Mouse (Mus musculus) natural killer cell, adult 2 months (primary cell): Measurements from ENCODE around the gene Prkca.
A peak's percentile ranks its signal among the peaks of the same experiment; 100 is the strongest.

Experiments used
- DNase-seq, 2 experiments: peaks; one replicate each; pipeline ENCODE4 v3.0.0; 2022; ENCODE audit warnings: low spot score in 2 of 2

The Prkca gene

DNA sequence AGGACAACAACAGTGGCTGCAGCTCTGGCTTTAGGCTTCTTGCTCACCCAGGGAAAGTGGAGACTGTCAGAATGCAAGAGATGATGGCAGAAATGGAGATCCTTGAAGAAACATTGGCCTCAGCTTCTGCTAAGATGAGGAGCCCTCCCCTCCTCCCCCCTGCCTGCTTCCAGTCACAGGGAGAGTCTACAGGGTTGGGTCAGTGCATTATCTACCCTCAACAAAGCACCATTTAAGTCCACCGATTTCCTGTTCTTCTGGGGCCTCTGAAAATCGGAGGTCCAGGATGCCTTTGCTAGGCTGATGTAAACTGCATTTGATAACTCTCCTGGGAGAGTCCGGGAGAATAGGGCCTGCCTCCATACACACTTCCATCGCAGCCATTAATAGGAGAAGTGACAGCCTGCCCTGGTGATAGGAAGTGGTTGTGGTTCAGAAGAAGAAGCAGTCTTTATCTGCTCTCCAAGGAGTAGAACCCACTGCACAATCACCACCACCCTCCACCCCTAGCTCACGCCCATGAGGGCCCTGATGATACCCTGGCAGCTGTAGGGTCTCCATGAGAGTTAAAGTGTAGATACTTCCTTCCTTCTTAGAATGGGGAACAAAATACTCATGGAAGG, 108.5 kb downstream of the Prkca start:
- peak in 1 of 2 experiments; percentile 19 for DNase-seq

DNA sequence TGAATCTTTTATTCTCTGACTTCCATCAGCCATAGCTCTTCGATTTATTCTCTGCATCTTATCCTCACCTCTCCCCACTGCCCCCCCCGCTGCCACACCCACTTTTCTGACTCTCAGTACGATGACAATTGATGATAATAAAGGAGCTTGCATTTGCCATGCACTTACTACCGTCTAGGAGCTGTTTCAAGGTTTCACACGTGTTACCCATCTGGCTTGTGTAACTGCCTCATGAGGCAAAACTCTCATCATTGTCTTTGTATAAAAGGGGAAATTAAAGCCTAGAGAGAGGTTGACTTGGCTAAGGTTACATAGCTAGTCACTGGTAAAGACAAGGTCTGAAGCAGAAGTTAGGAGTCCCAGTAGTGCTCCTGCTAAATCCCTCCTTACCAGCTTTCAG, 110.7 kb downstream of the Prkca start:
- DNase-seq = no peak

DNA sequence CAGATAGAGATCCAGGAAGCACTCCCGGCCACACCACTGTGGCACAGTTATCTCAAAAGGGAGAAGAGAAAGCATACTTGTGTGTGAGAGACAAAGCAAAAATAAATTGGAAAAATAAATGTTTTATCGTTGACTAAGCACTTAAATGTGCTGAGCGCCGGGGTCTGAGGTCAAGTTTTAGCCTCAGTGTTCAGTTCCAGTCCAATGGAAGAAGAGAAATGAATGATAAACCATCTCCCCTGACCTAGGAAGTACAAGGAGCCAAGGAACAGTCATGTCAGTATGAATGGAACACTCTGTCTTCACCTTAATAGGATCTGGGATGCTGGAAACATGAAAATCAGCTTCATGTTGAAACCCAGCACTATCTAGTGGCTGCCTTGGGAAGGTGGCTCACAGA, 113.6 kb downstream of the Prkca start:
- DNase-seq = no peak

DNA sequence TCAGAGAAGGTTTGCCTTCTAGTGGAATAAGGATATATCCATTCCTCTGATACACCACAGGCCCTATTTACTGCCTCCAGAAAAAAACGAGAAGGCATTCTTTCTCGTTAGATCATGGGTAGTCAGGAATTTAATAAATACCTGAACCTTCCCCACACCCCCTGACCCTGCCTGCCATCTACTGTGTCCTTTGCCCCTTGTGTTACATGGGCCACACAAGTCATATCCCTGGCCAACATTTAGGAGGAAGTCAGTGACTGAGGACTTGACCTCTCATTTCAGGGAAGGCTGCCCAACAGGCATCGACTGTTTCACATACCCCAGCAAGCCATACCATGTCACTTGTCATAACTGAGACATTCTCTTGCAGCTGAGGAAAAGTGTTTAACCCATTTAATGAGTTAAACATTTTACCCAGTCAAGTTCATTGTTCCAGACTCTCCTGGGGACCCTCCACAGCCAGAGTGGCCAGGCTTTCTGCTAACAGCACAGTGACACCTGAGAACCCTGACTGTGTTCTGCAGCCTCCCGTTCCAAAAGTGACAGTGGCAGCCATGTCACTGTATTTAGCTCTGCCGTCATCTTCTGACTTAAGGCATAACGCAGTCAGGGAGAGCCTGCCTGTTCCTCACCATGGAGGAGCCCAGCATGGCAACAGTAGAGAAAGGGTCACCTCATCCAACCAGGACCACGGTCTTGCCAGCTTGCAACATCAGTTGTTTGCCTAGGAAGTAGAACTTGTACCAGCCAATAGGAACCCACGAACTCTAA, 114.4 kb downstream of the Prkca start:
- no peak for DNase-seq

DNA sequence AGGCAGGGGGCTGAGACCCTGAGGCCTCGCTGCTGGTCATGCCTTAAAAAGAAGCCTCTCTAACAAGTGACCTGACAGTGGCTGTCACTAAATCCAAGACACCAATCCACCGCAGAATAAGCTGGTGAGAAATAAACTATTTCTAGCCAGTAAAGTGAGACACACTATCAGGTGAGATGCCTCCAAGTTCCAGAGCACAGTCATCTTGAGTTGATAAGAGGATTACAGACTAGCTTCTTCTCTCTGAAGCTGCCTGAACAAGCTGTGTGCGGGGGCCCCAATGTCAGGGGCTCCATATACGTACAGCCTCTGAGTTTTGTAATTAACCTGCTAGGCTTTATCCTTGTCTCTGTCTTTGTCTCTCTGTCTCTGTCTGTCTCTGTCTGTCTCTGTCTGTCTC, 115.2 kb downstream of the Prkca start:
- DNase-seq = no peak

DNA sequence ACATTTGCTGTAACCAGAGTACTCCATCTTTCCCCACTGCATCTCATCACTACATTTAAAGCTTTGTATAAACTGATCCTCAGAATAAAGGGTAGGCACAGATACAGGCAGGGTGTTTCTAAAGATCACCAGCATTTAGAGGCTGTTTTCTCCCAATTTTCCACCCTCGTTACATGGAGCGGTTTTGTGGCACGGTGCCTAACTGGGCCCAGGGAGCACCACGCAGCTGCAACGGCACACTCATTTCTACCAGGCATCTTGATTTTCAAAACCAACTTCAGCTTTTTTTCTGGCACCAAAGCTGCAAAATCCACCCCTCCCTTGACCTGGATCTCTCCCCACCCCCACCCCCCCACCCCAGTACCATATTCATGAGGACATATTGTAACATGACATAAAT, 117.5 kb downstream of the Prkca start:
- DNase-seq = no peak

DNA sequence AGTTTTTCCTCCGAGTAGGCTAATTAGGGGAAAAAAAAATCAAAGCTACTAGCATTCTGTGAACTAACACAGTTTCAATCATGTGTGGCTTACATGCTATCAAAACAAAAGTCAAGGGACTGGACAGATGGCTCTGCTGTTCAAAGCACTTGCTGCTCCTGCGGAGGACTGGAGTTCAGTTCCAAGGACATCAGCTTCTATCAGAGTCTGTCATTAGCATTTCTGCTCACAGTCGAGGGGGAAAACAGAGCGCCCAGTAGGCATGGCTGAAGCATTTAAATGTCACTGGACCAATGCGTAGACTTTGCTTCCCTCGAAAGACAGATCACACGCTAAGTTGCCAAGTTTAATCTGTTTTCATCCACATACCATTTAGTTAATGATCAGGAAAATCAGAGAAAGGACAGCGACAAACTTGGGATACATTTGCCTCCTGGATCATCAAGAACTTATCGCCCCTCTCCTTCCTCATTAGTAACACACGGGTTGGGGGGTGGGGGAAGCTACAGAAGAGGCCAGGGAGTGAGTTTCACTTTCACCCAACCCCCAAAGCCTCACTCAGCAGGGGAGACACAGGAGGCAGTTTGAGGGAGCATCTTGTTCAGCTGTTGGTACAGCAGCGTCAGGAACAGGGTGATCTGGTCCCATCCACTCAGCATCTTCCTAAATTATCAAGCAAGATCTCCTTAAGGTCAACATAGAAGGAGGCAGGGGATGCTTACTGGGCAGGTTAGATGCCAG, 119.3 kb downstream of the Prkca start:
- peak in 1 of 2 experiments; percentile 25 for DNase-seq

DNA sequence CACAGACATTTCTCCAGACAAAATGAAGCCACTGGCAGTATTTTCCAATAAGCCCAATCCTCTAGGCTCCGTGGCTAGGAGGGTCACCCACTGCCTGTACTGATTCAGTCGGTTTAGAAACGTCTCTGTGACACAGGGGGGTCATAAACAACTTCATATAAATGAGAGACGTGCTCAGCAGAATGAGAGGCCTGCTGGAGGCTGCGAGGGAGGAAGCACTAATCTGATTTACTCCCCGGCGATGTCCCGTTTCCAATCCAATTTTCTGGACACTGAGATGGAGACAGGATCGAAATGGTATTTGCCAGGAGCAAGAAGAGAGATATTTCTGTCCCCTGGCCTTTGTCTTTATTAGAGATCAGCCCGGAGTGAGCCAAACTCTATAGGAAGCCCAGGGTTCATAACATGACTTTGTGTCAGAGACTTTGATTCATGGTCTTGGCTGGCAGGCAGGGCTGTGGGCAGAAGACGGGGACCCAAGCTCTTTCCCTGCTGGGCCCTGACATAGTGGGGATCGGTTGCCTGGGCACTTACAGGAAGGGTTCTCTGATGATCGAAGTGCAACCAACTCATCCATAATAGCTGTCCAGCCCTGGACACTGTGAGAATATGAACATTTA, 120.0 kb downstream of the Prkca start:
- DNase-seq = no peak

DNA sequence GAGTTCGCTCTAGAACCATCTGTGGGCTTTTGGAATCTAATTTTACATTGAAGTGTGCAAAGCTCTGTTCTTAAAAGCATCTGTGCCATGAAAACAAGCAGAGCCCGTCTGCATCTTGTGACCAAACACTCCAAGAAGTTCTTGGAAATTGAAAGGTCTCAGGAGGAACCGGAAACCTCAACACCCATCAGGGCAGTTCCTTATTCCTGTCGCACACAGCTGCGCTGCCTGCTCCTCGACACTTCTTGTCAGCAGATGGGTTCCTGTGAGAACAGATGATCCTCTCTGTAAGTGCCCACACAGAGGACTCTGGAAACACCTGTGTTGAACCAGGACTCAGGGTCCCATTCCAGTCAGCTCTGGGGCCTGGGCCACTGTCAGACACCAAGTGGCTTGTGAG, 120.6 kb downstream of the Prkca start:
- DNase-seq = peak; percentile 23 to 29

DNA sequence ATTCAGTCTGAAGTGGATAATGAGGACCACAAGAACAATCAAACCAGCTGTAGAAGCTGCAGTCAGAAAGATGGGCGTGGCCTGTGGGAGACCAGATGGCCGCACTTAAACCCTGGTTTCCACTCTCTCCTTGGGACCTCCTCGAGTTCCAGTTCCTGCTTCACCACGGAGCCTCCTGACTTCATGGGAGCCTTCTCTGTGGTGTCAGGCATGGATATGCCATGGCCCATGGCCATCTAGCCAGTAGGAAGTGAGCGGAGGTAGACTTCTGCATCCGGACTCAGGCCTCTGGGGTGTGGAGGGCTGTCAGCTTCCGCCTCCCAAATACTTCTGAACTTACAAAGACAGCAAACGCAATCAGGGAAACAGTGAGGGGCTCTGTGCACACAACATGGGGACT, 121.1 kb downstream of the Prkca start:
- DNase-seq = peak; percentile 46 to 62

DNA sequence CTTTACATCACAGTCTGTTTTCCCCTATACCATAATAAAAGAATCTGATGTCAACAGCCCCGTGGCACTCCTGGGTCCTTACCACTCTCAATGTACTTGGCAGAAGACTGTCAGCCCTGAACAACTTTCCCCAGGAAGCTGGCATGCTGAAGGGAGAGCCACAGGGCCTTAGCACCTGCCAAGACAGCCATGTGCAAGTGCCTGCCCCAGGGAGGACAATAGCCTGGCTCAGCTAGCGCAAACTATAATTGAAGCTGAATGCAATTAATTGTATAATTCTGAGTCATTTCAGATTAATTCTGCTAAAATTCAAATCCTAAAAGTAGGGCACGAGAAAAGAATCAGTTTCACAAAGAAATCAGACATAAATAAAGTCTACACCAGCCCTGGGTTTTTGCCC, 121.7 kb downstream of the Prkca start:
- DNase-seq = no peak

DNA sequence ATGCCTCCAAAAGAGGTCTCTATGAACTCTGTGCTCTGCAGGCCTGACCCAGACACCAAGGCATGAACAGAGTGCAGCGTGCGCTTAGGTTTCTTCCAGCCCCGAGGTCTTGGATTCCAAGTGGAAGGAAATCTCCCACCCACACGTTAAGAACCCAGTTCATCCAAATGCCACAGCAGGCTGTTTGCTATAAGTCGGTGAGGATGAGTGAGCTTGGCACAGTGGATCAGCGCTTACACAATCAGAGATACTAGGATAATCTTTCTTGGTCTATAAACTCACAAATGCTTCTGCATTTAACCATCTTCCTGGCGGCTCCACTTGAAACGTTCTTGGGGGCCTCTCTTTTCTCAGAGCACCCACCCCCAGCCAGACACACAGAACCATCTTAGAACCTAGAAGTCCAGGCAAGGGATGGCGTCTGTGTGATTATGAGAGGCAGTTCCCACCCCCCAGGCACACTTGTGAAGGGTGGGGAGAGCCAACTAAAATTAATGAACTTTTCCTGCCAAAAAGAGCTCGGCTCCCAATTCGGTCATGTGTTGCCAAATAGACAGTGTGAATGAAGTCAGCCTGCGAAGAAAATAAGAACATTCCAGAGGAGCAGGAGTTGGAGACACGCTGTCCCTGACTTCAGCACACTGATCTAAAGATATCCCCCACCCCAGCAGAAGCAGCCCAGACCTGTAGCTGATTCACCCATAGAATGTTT, 122.4 kb downstream of the Prkca start:
- DNase-seq = no peak

DNA sequence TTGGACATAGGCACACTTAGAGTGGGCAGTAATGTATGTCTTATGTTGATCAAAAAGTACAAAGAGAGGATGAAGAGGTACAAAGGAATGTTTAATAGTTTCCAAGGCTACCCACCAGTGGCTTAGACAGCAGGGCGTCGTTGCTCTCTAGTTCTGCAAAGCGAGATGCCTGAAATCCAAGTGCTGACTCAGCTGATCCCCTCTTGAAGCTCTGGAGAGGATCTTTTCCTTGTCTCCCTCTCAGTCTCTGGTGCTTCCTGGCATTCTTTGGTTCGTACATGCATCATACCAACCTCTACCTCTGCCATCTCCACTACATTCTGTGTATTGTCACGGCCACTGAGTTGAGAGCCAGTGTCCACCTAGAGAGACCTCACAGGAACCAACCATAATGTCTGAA, 123.1 kb downstream of the Prkca start:
- DNase-seq = no peak

DNA sequence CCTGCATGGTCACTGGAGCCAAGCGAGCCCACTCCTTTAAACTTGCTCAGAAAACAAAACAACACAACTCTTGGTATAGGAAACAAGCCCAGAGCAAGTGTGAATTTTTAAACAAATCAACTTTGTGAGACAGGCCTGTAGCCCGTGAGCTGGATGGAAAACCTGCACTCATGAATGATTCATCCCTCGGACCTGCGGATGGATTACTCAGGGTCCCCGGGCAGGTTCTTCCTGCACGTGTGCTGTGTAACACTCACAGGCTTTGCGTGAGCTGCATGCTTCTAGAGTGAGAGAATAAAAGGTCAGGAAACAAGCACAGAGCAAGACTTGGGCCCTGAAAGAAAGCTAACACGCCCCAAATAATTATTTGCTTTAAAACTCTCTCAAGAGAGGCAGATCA, 126.7 kb downstream of the Prkca start:
- DNase-seq = no peak

DNA sequence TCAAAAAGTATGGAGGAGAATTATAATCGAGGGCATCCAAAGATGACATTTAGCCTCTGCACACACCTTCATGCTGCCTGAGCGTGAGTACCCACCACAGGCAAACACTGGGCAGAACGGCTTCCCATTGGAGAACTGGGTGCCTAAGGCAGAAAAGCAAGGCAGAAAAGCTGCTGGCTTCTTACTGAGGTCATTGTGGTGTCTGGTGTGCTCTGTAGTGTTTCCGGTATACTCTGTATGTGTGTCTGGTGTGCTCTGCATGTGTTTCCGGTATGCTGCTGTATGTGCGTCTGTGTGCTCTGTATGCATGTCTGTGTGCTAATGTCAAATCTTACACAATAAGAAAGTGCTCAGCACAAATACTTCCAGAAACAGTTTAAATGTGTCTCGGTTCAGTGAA, 127.7 kb downstream of the Prkca start:
- DNase-seq = peak; percentile 52 to 63

DNA sequence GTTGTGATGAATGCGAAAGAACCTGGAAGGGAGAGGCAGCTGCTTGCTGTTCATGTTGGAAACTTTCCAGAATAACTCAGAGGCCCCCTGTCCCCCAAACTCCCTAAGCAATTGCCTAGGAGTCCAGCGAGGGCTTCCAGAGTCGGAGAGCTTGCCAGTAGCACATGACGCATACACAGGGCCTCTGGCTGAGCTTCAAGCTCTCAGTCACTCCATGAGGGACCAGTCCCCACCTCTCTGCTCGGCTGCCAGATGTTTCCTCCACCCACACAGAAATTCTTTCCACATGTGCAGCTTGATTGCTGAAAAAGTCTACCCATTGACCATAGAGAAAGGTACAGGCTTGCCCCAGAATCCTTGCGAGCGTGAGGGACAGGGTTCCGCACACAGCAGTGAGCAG, 128.3 kb downstream of the Prkca start:
- DNase-seq = peak in 1 of 2 experiments; percentile 15

DNA sequence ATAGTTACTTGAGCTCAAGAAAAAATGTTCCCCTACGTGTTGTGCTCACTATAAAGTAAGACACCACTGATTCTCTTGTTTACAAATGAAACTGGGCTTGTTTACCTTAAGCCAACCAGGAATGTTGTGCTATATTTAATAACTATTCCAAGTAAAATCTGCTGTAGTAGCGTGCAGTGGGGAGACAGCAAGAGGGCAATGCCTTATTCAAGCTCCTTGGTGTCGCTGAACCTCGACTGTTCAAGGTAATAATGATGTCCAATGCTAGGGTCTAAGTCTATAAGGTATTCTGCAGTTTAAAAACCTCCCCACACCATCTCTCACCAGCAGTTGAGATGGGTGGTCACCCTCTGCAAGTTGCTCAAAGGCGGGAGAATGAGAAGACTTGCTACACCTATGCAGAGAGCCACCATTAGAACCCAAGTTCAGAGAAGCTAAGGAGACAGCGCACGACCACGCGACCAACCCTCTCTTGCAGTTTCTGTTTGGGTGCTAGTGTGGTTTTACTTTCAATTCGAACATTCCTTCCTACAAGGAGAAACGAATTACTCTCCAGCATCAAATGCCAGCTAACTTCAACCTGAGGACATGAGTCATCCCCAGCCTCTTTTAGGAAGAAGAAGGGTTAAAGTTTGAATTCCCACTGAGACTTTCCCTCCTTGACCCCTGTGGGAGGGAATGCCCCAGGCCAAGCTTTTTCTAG, 129.1 kb downstream of the Prkca start:
- peak in 1 of 2 experiments; percentile 25 for DNase-seq

DNA sequence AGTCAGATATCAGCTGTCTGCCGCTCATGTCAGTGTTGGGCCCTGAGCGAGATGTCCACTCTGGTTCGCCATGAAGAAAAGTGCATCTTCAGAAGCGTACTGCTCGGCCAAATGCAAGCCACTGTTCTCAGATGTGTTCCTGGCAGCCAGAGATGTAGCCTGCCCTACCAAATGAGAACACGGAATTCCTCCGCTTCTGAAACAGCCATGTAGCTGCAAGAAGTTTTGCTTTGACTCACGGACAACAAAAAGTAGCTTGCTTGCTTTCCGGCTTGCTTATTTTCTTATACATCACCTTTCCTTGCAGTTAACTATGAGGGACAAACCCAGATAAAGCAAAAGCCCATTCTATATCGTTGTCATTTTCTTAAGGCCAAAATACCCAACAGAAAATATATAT, 129.9 kb downstream of the Prkca start:
- no peak for DNase-seq

DNA sequence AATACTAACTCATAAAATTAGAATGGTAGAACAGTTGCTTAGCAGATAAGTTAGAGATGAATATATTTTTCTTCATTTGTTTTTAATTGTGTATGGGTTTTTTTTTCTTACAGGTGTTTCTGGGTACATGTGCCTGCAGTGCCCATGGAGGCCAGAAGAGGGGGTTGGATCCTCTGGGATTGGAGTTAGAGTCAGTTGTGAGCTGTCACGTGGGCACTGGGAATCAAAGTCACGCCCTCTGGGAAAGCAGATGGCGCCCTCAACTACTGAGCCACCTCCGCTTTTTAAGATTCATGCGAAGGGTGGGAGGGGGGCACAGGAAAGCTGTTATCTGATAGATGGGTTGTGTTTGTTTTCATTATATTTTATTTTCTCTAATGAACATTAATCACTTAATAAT, 131.1 kb downstream of the Prkca start:
- no peak for DNase-seq

DNA sequence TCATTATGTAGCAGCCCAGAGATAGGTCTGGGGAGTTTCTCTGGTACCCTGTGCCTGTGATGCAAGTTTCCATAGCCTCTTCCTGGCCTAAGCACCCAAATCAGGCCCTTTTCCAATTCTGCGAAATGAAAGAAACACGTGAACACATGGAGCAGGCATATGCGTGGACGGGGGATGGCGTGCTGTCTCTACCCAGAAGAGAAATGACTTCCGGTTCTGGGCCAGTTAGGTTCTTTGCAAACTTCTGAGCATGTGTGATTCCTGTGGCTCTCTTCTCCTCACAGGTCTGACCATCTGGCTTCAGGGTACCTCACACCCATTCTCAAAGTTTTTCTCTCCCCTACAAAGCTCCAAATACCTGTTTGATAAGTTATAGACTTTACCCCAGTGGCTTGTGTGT, 131.7 kb downstream of the Prkca start:
- DNase-seq = no peak

DNA sequence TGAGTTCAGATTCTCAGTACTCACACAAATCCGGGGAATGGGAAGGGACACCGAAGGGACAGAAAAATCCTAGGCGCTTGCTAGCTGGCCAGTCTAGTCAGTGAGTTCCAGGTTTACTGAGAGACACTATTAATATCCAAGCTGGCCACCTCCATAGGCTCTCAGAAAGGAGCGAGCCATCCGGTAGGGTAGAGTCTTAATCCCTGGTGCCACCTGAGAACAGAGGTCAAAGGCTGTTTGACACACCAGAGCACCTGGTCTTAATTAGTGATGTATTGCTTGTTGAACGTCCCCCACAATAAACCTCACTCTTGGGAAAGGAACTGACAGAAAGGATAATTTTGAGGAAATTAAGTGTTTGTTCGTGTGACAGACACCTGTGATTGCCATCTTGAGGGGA, 133.0 kb downstream of the Prkca start:
- no peak for DNase-seq
